26 mouse cellular contexts compared by ENCODE assay signal in the genomic region with DNA sequence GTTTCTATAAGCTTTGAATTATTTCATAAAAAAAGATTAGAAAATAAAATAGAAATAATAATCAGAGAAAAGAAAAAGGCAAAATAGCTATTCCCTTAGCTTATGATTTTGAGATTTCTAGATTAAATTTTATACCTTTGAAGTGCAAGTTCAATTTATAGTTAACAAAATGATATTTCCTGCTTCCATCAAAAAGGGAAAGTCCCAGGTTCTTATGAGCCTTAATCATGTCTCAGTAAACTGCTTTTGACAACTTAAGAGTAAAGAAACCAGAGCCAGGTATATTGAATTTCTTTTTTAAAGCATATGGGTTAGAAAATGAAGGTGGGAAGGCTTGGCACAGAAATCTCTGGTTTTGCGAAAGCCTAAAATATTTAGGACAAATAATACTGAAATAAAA.
"Had no signal": no experiment of that assay in that cellular context is flagged by ENCODE, and none has a peak within 500 bp of the region (broad histone marks: within the 10 kb centered on the region; RNA-seq: fewer than 3 reads in every experiment).

No protein-coding gene starts in this region.

- H3K9me3 ChIP-seq: heart, embryonic 13.5 days; heart, embryonic 15.5 days; limb, embryonic 10.5 days; limb, embryonic 12.5 days; liver, embryonic 13.5 days; liver, embryonic 15.5 days had no signal

- H3K9ac ChIP-seq: heart, embryonic 13.5 days; heart, embryonic 15.5 days; hindbrain, embryonic 14.5 days; limb, embryonic 12.5 days; liver, embryonic 13.5 days; liver, embryonic 15.5 days had no signal

- H3K4me3 ChIP-seq: heart, adult 2 months; heart, embryonic 13.5 days; heart, embryonic 15.5 days; layer of hippocampus, adult 2 months; left cerebral cortex, adult 2 months; limb, embryonic 10.5 days; limb, embryonic 12.5 days; liver, embryonic 13.5 days; liver, embryonic 15.5 days had no signal

- ATAC-seq: hindbrain, embryonic 16.5 days; intestine, embryonic 16.5 days had no signal

- H3K4me1 ChIP-seq: heart, embryonic 13.5 days; heart, embryonic 15.5 days; limb, embryonic 10.5 days; limb, embryonic 12.5 days; liver, embryonic 13.5 days; liver, embryonic 15.5 days had no signal

- H3K36me3 ChIP-seq: heart, embryonic 13.5 days; heart, embryonic 15.5 days; limb, embryonic 10.5 days; limb, embryonic 12.5 days; liver, embryonic 13.5 days; liver, embryonic 15.5 days had no signal

- H3K4me2 ChIP-seq: heart, embryonic 11.5 days; heart, embryonic 13.5 days; heart, embryonic 15.5 days; hindbrain, embryonic 14.5 days; limb, embryonic 12.5 days; liver, embryonic 11.5 days; liver, embryonic 13.5 days; liver, embryonic 15.5 days had no signal

- H3K27me3 ChIP-seq: heart, embryonic 13.5 days; heart, embryonic 15.5 days; limb, embryonic 12.5 days; liver, embryonic 13.5 days; liver, embryonic 15.5 days had no signal

- H3K27ac ChIP-seq: heart, adult 2 months; heart, embryonic 13.5 days; heart, embryonic 15.5 days; hindbrain, embryonic 14.5 days; layer of hippocampus, adult 2 months; left cerebral cortex, adult 2 months; limb, embryonic 10.5 days; limb, embryonic 12.5 days; liver, embryonic 13.5 days; liver, embryonic 15.5 days had no signal

- DNase-seq: gastrocnemius, postnatal 14 days; gastrocnemius, postnatal 36 days; heart, adult 11 months; heart, adult 2 months; heart, postnatal 14 days; heart, postnatal 36 days; kidney, adult 11 months; kidney, adult 2 months; kidney, adult 9 months; kidney, postnatal 10 days; kidney, postnatal 25 days; kidney, postnatal 4 days; liver; liver, embryonic 13.5 days had no signal
